In genomic region chr15:79964376-79964775, GRCm38 (mm10) we compare ENCODE assay signal across 31 mouse cellular contexts. TPM values are rescaled to one million over a fixed set of nuclear protein-coding genes. Genes with fewer than 3 reads are reported as not detected.
"Had no signal": no experiment of that assay in that cellular context is flagged by ENCODE, and none has a peak within 500 bp of the region (broad histone marks: within the 10 kb centered on the region; RNA-seq: fewer than 3 reads in every experiment).

No protein-coding gene starts in this region.

- ATAC-seq: liver, embryonic 12.5 days; liver, postnatal 0 days; lung, postnatal 0 days; midbrain, embryonic 13.5 days; midbrain, embryonic 15.5 days had no signal

- H3K4me3 ChIP-seq: left cerebral cortex, adult 2 months; limb, embryonic 10.5 days; limb, embryonic 12.5 days; limb, embryonic 13.5 days; limb, embryonic 15.5 days; liver, embryonic 12.5 days; liver, embryonic 13.5 days; liver, embryonic 15.5 days; lung, embryonic 15.5 days; megakaryocyte, embryonic 14.5 days; midbrain, embryonic 10.5 days; midbrain, embryonic 12.5 days; midbrain, embryonic 13.5 days; midbrain, embryonic 15.5 days; myocyte had no signal

- H3K36me3 ChIP-seq: limb, embryonic 10.5 days; limb, embryonic 12.5 days; limb, embryonic 13.5 days; limb, embryonic 15.5 days; liver, embryonic 12.5 days; liver, embryonic 13.5 days; liver, embryonic 15.5 days; lung, embryonic 15.5 days; midbrain, embryonic 10.5 days; midbrain, embryonic 12.5 days; midbrain, embryonic 13.5 days; midbrain, embryonic 15.5 days had no signal

- H3K4me2 ChIP-seq: limb, embryonic 12.5 days; limb, embryonic 13.5 days; limb, embryonic 15.5 days; liver, embryonic 11.5 days; liver, embryonic 12.5 days; liver, embryonic 13.5 days; liver, embryonic 15.5 days; lung, embryonic 14.5 days; lung, embryonic 15.5 days; midbrain, embryonic 12.5 days; midbrain, embryonic 13.5 days; midbrain, embryonic 15.5 days had no signal

- DNase-seq: left cerebral cortex, postnatal 4 days; liver; liver, embryonic 13.5 days; liver, postnatal 0 days; lung, adult 18-20 months; lung, adult 2 months; lung, embryonic 14.5 days; lung, postnatal 10 days; lung, postnatal 14 days; lung, postnatal 36 days; lung, postnatal 4 days; midbrain, embryonic 14.5 days had no signal

- H3K27ac ChIP-seq: left cerebral cortex, adult 2 months; limb, embryonic 10.5 days; limb, embryonic 12.5 days; limb, embryonic 13.5 days; limb, embryonic 15.5 days; liver, embryonic 12.5 days; liver, embryonic 13.5 days; liver, embryonic 14.5 days; liver, embryonic 15.5 days; lung, embryonic 15.5 days; macrophage; midbrain, embryonic 10.5 days; midbrain, embryonic 12.5 days; midbrain, embryonic 13.5 days; midbrain, embryonic 15.5 days had no signal

- H3K9ac ChIP-seq: limb, embryonic 12.5 days; limb, embryonic 13.5 days; limb, embryonic 15.5 days; liver, embryonic 12.5 days; liver, embryonic 13.5 days; liver, embryonic 14.5 days; liver, embryonic 15.5 days; liver, postnatal 0 days; lung, embryonic 14.5 days; lung, embryonic 15.5 days; midbrain, embryonic 12.5 days; midbrain, embryonic 13.5 days; midbrain, embryonic 15.5 days had no signal

- H3K9me3 ChIP-seq: limb, embryonic 10.5 days; limb, embryonic 12.5 days; limb, embryonic 15.5 days; liver, embryonic 12.5 days; liver, embryonic 13.5 days; liver, embryonic 15.5 days; lung, embryonic 15.5 days; megakaryocyte, embryonic 14.5 days; midbrain, embryonic 10.5 days; midbrain, embryonic 12.5 days; midbrain, embryonic 13.5 days; midbrain, embryonic 15.5 days had no signal

- H3K4me1 ChIP-seq: limb, embryonic 13.5 days; liver, embryonic 12.5 days; liver, embryonic 13.5 days; liver, embryonic 15.5 days; lung, embryonic 15.5 days; midbrain, embryonic 12.5 days; midbrain, embryonic 15.5 days had no signal

- H3K27me3 ChIP-seq: limb, embryonic 12.5 days; limb, embryonic 13.5 days; limb, embryonic 15.5 days; liver, embryonic 12.5 days; liver, embryonic 13.5 days; liver, embryonic 15.5 days; lung, embryonic 15.5 days; midbrain, embryonic 12.5 days; midbrain, embryonic 13.5 days; midbrain, embryonic 15.5 days had no signal

RNA-seq across cellular contexts. Expression of gene Pdgfb, which starts 50.4 kb away (rescaled TPM):
- total RNA-seq: megakaryocyte progenitor cell, adult 5-6 weeks had no signal
